Mouse (Mus musculus): ENCODE data around the gene Zfand2a.

- no peak for TF ChIP-seq CTCF (IDR thresholded peaks at IDR 0.05)
- TF ChIP-seq POLR2A (IDR thresholded peaks at IDR 0.05; ENCODE audit: insufficient read depth, low read depth, low read length) = no peak
- TF ChIP-seq EP300 (IDR thresholded peaks at IDR 0.05; ENCODE audit: insufficient read depth, low read depth, low read length) = no peak
These were observed 14.4 kb upstream of the Zfand2a start for GRCm38 (mm10) chr5:139498791-139499190.

All from heart, adult 2 months (tissue).